Mouse (Mus musculus) G1E (cell line): ENCODE results near the gene Terf2ip.

Source experiments
- CTCF ChIP-seq: IDR thresholded peaks from 2 replicates; pipeline ENCODE4 v1.5.1; 2012; ENCODE audit warnings: low read depth, low read length, inconsistent platforms, mixed read lengths
- TAL1 ChIP-seq: conservative IDR thresholded peaks from 2 replicates; pipeline ENCODE4 v1.6.1; 2012; ENCODE audit warnings: low read depth, low read length, inconsistent platforms, mixed read lengths

- TF ChIP-seq CTCF, result no peak
- no peak; the same call in 1 of the 2 replicates for TF ChIP-seq TAL1
Observed at GRCm38 (mm10) chr8:111967246-111967870, 43.8 kb upstream of the Terf2ip start.
